9 mouse cellular contexts compared by ENCODE assay signal in genomic region chr2:149422564-149422963, GRCm38 (mm10). TPM values are rescaled to one million over a fixed set of nuclear protein-coding genes. Genes with fewer than 3 reads are reported as not detected.
DNase-seq lines count a peak whose midpoint lies in the region; ATAC-seq and TF ChIP-seq lines count a peak whose summit lies in the region.
"Had no signal": no experiment of that assay in that cellular context is flagged by ENCODE, and none has a peak within 500 bp of the region (broad histone marks: within the 10 kb centered on the region; RNA-seq: fewer than 3 reads in every experiment).

No protein-coding gene starts in this region.

- H3K4me3 ChIP-seq in MEL (ENCODE audit: control insufficient read depth in 1 of 2, insufficient read depth in 1 of 2, low read depth in 2 of 2, low read length in 2 of 2): no peak overlapping the region
- no peak overlapping the region for H3K4me3 ChIP-seq in hindbrain, embryonic 11.5 days (ENCODE audit: low read depth, low read length)
- no peak overlapping the region for H3K4me3 ChIP-seq in limb, embryonic 14.5 days (replicated peaks; ENCODE audit: low read length)
- H3K4me3 ChIP-seq: erythroblast, embryonic 14.5 days had no signal

- H3K27ac ChIP-seq in MEL (ENCODE audit: control insufficient read depth, low read depth, low read length): no peak overlapping the region
- H3K27ac ChIP-seq in hindbrain, embryonic 11.5 days (ENCODE audit: low read depth, low read length): no peak overlapping the region
- no peak overlapping the region for H3K27ac ChIP-seq in limb, embryonic 14.5 days (replicated peaks; ENCODE audit: low read depth, low read length)
- H3K27ac ChIP-seq: liver, embryonic 14.5 days had no signal

- 31% methylated on average over 3 of the region's 4 CpGs for WGBS in hindbrain, embryonic 11.5 days
- 24% methylated on average over 3 of the region's 4 CpGs for WGBS in limb, embryonic 14.5 days

- peak; percentile 66 for TF ChIP-seq RAD21 in MEL (IDR thresholded peaks at IDR 0.05; ENCODE audit: low read depth, low read length)

- no peaks in the 10 kb centered on the region for H3K9me3 ChIP-seq in MEL (replicated peaks; ENCODE audit: insufficient read depth, low read length)
- no peaks in the 10 kb centered on the region for H3K9me3 ChIP-seq in hindbrain, embryonic 11.5 days (ENCODE audit: control insufficient read depth, low read length)
- H3K9me3 ChIP-seq in limb, embryonic 14.5 days (ENCODE audit: control insufficient read depth, low read length): no peaks in the 10 kb centered on the region

- peak in 2 of 3 experiments; percentile 34 to 57; a peak in 4 of 6 replicates for TF ChIP-seq CTCF in MEL (IDR thresholded peaks at IDR 0.05 in 2 of 3, conservative IDR thresholded peaks at IDR 0.05 in 1 of 3; ENCODE audit: control insufficient read depth in 1 of 3, insufficient read depth in 1 of 3, low read depth in 2 of 3, low read length in 3 of 3, poor library complexity in 1 of 3, severe bottlenecking in 1 of 3)

- no peak overlapping the region for H3K4me2 ChIP-seq in hindbrain, embryonic 11.5 days (replicated peaks; ENCODE audit: low read depth, low read length)
- H3K4me2 ChIP-seq in limb, embryonic 14.5 days (replicated peaks; ENCODE audit: low read depth, low read length, severe bottlenecking): no peak overlapping the region

- H3K9ac ChIP-seq in MEL (ENCODE audit: control insufficient read depth, low read depth, low read length, poor library complexity, severe bottlenecking): no peak overlapping the region
- H3K9ac ChIP-seq in hindbrain, embryonic 11.5 days (ENCODE audit: low read depth, low read length): no peak overlapping the region
- H3K9ac ChIP-seq in limb, embryonic 14.5 days (ENCODE audit: low read depth, low read length, severe bottlenecking): no peak overlapping the region
- H3K9ac ChIP-seq: liver, embryonic 14.5 days had no signal

- peak; percentile 71 for ATAC-seq in hindbrain, embryonic 11.5 days (ENCODE audit: low FRiP score)
- no peak for ATAC-seq in limb, embryonic 14.5 days (ENCODE audit: low FRiP score, low read depth)

- no peak for TF ChIP-seq EP300 in MEL (IDR thresholded peaks at IDR 0.05; ENCODE audit: low read depth in 1 of 2, low read length in 2 of 2)

- no peak for TF ChIP-seq POLR2A in MEL (IDR thresholded peaks at IDR 0.05; ENCODE audit: control insufficient read depth in 1 of 2, insufficient read depth in 1 of 2, low read depth in 1 of 2, low read length in 2 of 2, poor library complexity in 1 of 2)
- TF ChIP-seq POLR2A in limb, embryonic 14.5 days (IDR thresholded peaks at IDR 0.05; ENCODE audit: borderline replicate concordance, extremely low read depth, insufficient read depth, insufficient read length): no peak

- H3K27me3 ChIP-seq in MEL (ENCODE audit: control insufficient read depth in 1 of 2, insufficient read depth in 2 of 2, low read length in 2 of 2): no peaks in the 10 kb centered on the region
- H3K27me3 ChIP-seq in hindbrain, embryonic 11.5 days (ENCODE audit: control insufficient read depth, insufficient read depth, low read length): no peaks in the 10 kb centered on the region
- no peaks in the 10 kb centered on the region for H3K27me3 ChIP-seq in limb, embryonic 14.5 days (ENCODE audit: control insufficient read depth, insufficient read depth, low read length)

- no peaks in the 10 kb centered on the region for H3K4me1 ChIP-seq in MEL (ENCODE audit: control insufficient read depth in 1 of 2, insufficient read depth in 2 of 2, low read length in 2 of 2)
- no peaks in the 10 kb centered on the region for H3K4me1 ChIP-seq in hindbrain, embryonic 11.5 days (replicated peaks; ENCODE audit: control insufficient read depth, insufficient read depth, low read length)
- no peaks in the 10 kb centered on the region for H3K4me1 ChIP-seq in limb, embryonic 14.5 days (ENCODE audit: control insufficient read depth, insufficient read depth, low read length)

- no peaks in the 10 kb centered on the region for H3K79me2 ChIP-seq in MEL (ENCODE audit: control insufficient read depth, insufficient read depth, low read length, poor library complexity)

- peak; percentile 60 for DNase-seq in CD4-positive, CD25-positive, alpha-beta regulatory T cell, adult 2 months (ENCODE audit: low read depth, low spot score)
- DNase-seq in MEL (ENCODE audit: low read depth, low spot score): peak; percentile 42
- DNase-seq in cerebellum, postnatal 36 days: peak; percentile 32 to 56
- peak; percentile 62 for DNase-seq in hindbrain, embryonic 11.5 days (ENCODE audit: low spot score)
- DNase-seq in limb, embryonic 14.5 days (ENCODE audit: low spot score): peak; percentile 39
- peak; percentile 4 for DNase-seq in right cerebral cortex, postnatal 25 days
- no peak for DNase-seq in spleen, postnatal 36 days (ENCODE audit: low spot score in 2 of 2)

- no peaks in the 10 kb centered on the region for H3K36me3 ChIP-seq in MEL (ENCODE audit: control insufficient read depth in 1 of 2, insufficient read depth in 2 of 2, low read length in 2 of 2)
- no peaks in the 10 kb centered on the region for H3K36me3 ChIP-seq in hindbrain, embryonic 11.5 days (ENCODE audit: control insufficient read depth, insufficient read depth, low read length)
- H3K36me3 ChIP-seq in limb, embryonic 14.5 days (ENCODE audit: control insufficient read depth, insufficient read depth, low read length): no peaks in the 10 kb centered on the region

TF ChIP-seq in MEL, 35 proteins besides CTCF, POLR2A, EP300 and RAD21:
- TF ChIP-seq SMC3 (IDR thresholded peaks at IDR 0.05; ENCODE audit: low read depth, low read length): peak; percentile 66
- no peak for TF ChIP-seq MYB (IDR thresholded peaks at IDR 0.05; ENCODE audit: low read depth, low read length)
- peak; percentile 62 for TF ChIP-seq ZC3H11A (IDR thresholded peaks at IDR 0.05; ENCODE audit: low read depth, low read length)
- TF ChIP-seq MAZ (IDR thresholded peaks at IDR 0.05; ENCODE audit: low read depth, low read length): no peak
- TF ChIP-seq MAFK (IDR thresholded peaks at IDR 0.05; ENCODE audit: borderline replicate concordance, low read depth, low read length): no peak

RNA-seq across cellular contexts. Expression of gene Cst10, which starts 17.7 kb away (rescaled TPM):
- total RNA-seq in MEL (2012; rRNA removed): not detected in 2 replicates
- polyA plus RNA-seq in MEL (2012; ENCODE audit: insufficient read depth in 1 of 2, insufficient read length in 2 of 2, low read depth in 1 of 2, low replicate concordance in 2 of 2, missing spikeins in 1 of 2): not detected
- polyA plus RNA-seq in hindbrain, embryonic 11.5 days (2014; fragmentation: Nextera tagmentation; extraction: Ambion mirVana): not detected in 2 replicates
- not detected in 2 replicates for polyA plus RNA-seq in limb, embryonic 14.5 days (2012; rRNA removed)
- not detected in 2 replicates for polyA plus RNA-seq in limb, embryonic 14.5 days (2014; fragmentation: Nextera tagmentation; extraction: Ambion mirVana)
- polyA plus RNA-seq: erythroblast, embryonic 14.5 days; liver, embryonic 14.5 days had no signal

Comparison
In these comparisons a context has a peak if more than half of its experiments do, and no peak if none do; other contexts are left out.
1. DNase-seq: peak in CD4-positive, CD25-positive, alpha-beta regulatory T cell, adult 2 months (single experiment), MEL (single experiment), cerebellum, postnatal 36 days (2 of 2), hindbrain, embryonic 11.5 days (single experiment), limb, embryonic 14.5 days (single experiment) and right cerebral cortex, postnatal 25 days (single experiment); none in spleen, postnatal 36 days (0 of 2).